Mouse (Mus musculus): ENCODE results near the gene Camta1.

Gene Camta1

GRCm38 (mm10) chr4:151237501-151237900 is 624.2 kb downstream of the Camta1 start:
- DNase-seq = no peak

- no peak for DNase-seq
Measured at GRCm38 (mm10) chr4:151234981-151235380, 626.7 kb downstream of the Camta1 start.

- DNase-seq = no peak
Measured at GRCm38 (mm10) chr4:151232028-151232427, 629.6 kb downstream of the Camta1 start.

GRCm38 (mm10) chr4:151229073-151229472 is 632.6 kb downstream of the Camta1 start:
- DNase-seq = no peak

GRCm38 (mm10) chr4:151226496-151226895 is 635.2 kb downstream of the Camta1 start:
- no peak for DNase-seq

GRCm38 (mm10) chr4:151224017-151224416 is 637.7 kb downstream of the Camta1 start:
- DNase-seq = no peak

- no peak for DNase-seq
Measured at GRCm38 (mm10) chr4:151223263-151223996, 638.2 kb downstream of the Camta1 start.

GRCm38 (mm10) chr4:151222635-151223034 is 639.0 kb downstream of the Camta1 start:
- no peak for DNase-seq

GRCm38 (mm10) chr4:151216553-151217292 is 645.0 kb downstream of the Camta1 start:
- DNase-seq = no peak

GRCm38 (mm10) chr4:151215866-151216265 is 645.8 kb downstream of the Camta1 start:
- DNase-seq = no peak

GRCm38 (mm10) chr4:151215179-151215578 is 646.5 kb downstream of the Camta1 start:
- no peak for DNase-seq

- DNase-seq = no peak
Measured at GRCm38 (mm10) chr4:151213475-151213874, 648.2 kb downstream of the Camta1 start.

- no peak for DNase-seq
Measured at GRCm38 (mm10) chr4:151211992-151212391, 649.7 kb downstream of the Camta1 start.

GRCm38 (mm10) chr4:151207566-151207965 is 654.1 kb downstream of the Camta1 start:
- DNase-seq = no peak

GRCm38 (mm10) chr4:151202891-151203290 is 658.8 kb downstream of the Camta1 start:
- no peak for DNase-seq

GRCm38 (mm10) chr4:151200316-151200715 is 661.4 kb downstream of the Camta1 start:
- DNase-seq = no peak

GRCm38 (mm10) chr4:151195126-151195525 is 666.5 kb downstream of the Camta1 start:
- DNase-seq = no peak

- no peak for DNase-seq
Measured at GRCm38 (mm10) chr4:151194715-151195097, 667.0 kb downstream of the Camta1 start.

GRCm38 (mm10) chr4:151194030-151194714 is 667.5 kb downstream of the Camta1 start:
- DNase-seq = no peak

GRCm38 (mm10) chr4:151186447-151186846 is 675.2 kb downstream of the Camta1 start:
- peak in 1 of 2 experiments; percentile 4 for DNase-seq

- no peak for DNase-seq
Measured at GRCm38 (mm10) chr4:151185750-151186149, 675.9 kb downstream of the Camta1 start.

- DNase-seq = no peak
Measured at GRCm38 (mm10) chr4:151180394-151180902, 681.2 kb downstream of the Camta1 start.

- DNase-seq = no peak
Measured at GRCm38 (mm10) chr4:151179639-151180038, 682.0 kb downstream of the Camta1 start.
